Mouse (Mus musculus): ENCODE measurements around the gene Tmem145.

DNA sequence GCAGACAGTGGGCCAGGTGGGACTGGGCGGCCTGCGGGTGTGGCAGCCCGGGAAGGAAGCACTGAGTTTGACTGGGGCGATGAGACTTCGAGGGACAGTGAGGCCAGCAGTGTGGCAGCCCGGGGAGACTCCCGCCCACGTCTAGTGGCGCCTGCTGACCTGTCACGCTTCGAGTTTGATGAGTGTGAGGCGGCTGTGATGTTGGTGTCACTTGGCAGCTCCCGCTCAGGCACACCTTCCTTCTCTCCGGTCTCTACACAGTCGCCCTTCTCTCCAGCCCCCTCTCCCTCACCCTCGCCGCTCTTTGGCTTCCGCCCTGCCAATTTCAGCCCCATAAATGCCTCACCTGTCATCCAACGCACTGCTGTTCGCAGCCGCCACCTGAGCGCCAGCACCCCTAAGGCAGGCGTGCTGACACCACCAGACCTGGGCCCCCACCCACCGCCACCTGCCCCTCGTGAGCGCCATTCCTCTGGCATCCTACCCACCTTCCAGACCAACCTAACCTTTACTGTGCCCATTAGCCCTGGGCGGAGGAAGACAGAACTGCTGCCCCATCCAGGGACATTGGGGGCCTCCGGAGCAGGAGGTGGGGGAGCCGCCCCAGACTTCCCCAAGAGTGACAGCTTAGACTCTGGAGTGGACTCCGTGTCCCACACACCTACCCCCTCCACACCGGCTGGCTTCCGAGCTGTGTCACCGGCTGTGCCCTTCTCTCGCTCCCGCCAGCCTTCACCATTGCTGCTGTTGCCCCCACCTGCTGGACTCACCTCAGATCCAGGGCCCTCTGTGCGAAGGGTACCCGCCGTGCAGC, 33.3 kb upstream of the Tmem145 start:
- TF ChIP-seq CTCF (IDR thresholded peaks at IDR 0.05; ENCODE audit: low read depth, low read length) = no peak
- TF ChIP-seq EP300 (IDR thresholded peaks at IDR 0.05; ENCODE audit: insufficient read depth, low read depth, low read length) = no peak
- no peak for TF ChIP-seq POLR2A (IDR thresholded peaks at IDR 0.05; ENCODE audit: insufficient read depth, low read length)
